Mouse (Mus musculus): ENCODE measurements around the gene Chst4. TPM values are rescaled to one million over a fixed set of nuclear protein-coding genes. Genes with fewer than 3 reads are reported as not detected.
"Not testable (repeated sequence)": the region's sequence is repeated elsewhere in the genome, so short reads cannot be mapped to it uniquely, and the experiment has no call there.

The Chst4 gene
- polyA plus RNA-seq, 1 experiment, result not detected

- H3K4me3 ChIP-seq (replicated peaks; ENCODE audit: insufficient read depth, low read depth, low read length), result peak overlapping the region; percentile 18
- peak in 1 of 2 experiments; percentile 32 for DNase-seq
- peaks cover 10% of the 10 kb centered on the region; the same call in 1 of the 2 replicates for H3K4me1 ChIP-seq (ENCODE audit: control insufficient read depth, insufficient read depth, low read length)
- H3K27me3 ChIP-seq (ENCODE audit: control insufficient read depth, insufficient read depth, low read length), result no peaks in the 10 kb centered on the region
- 21% methylated on average over 18 of the region's 18 CpGs for WGBS
- TF ChIP-seq CTCF (IDR thresholded peaks at IDR 0.05; ENCODE audit: borderline replicate concordance, insufficient read depth, low read depth, low read length) (no peak), POLR2A (IDR thresholded peaks at IDR 0.05; ENCODE audit: borderline replicate concordance, insufficient read depth, low read length) (no peak)
- no peak overlapping the region for H3K27ac ChIP-seq (ENCODE audit: insufficient read depth, low read length)
Measured at GRCm38 (mm10) chr8:110064606-110065365, 25.2 kb upstream of the Chst4 start.

DNA sequence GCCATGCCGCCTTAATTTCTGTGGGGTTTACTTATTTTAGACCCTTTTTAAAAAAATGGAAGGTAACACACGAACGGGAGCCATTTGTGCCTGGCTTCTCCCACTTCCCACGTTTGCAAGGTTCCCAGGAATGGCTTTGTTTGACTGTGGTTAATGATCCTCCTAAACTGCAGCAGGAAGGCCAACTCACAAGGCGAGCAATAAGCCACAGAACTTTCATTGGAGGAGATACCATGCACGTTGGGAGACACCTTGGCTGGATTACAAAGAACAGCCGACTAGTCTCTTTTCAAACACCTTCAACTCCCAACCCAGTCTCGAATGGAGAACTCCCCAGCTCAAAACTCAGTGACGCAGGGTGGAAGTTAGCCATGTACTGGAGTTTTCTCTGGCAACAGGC is 24.6 kb upstream of the Chst4 start:
- H3K4me1 ChIP-seq (ENCODE audit: control insufficient read depth, insufficient read depth, low read length), result peaks cover 10% of the 10 kb centered on the region; the same call in 1 of the 2 replicates
- TF ChIP-seq POLR2A (IDR thresholded peaks at IDR 0.05; ENCODE audit: borderline replicate concordance, insufficient read depth, low read length) (no peak), CTCF (IDR thresholded peaks at IDR 0.05; ENCODE audit: borderline replicate concordance, insufficient read depth, low read depth, low read length) (no peak)
- WGBS, result 50% methylated on average over 9 of the region's 9 CpGs

GRCm38 (mm10) chr8:110058207-110058606 is 18.7 kb upstream of the Chst4 start:
- WGBS, result 53% methylated on average over 8 of the region's 8 CpGs
- Histone ChIP-seq H3K27me3 (ENCODE audit: control insufficient read depth, insufficient read depth, low read length) (no peaks in the 10 kb centered on the region), H3K4me1 (ENCODE audit: control insufficient read depth, insufficient read depth, low read length) (no peaks in the 10 kb centered on the region), H3K4me3 (replicated peaks; ENCODE audit: insufficient read depth, low read depth, low read length) (no peak overlapping the region), H3K27ac (ENCODE audit: insufficient read depth, low read length) (no peak overlapping the region)
- DNase-seq, result no peak
- TF ChIP-seq POLR2A (IDR thresholded peaks at IDR 0.05; ENCODE audit: borderline replicate concordance, insufficient read depth, low read length) (no peak), CTCF (IDR thresholded peaks at IDR 0.05; ENCODE audit: borderline replicate concordance, insufficient read depth, low read depth, low read length) (no peak)

More for the DNA sequence above, 24.6 kb upstream of the Chst4 start:
- no peak overlapping the region for H3K4me3 ChIP-seq (replicated peaks; ENCODE audit: insufficient read depth, low read depth, low read length)
- H3K27ac ChIP-seq (ENCODE audit: insufficient read depth, low read length), result no peak overlapping the region
- DNase-seq, result no peak
- H3K27me3 ChIP-seq (ENCODE audit: control insufficient read depth, insufficient read depth, low read length), result no peaks in the 10 kb centered on the region

DNA sequence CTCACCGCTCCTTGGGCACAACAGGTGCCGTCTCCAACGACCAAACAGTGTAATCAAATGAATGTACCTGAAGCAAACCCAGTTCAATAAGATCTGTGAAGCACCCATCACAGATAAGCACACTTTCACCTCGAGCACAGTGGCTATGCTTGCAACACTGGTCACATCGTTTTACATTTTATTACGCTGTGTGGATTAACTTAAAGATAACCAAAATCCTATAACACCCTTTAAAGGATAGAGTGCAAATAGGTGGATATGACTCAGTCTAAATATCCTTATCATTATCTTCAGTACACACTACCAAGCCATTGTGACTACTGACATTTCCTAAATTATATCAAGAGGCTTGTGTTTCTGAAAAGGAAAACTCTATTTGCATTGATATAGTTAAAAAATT is 11.7 kb upstream of the Chst4 start:
- Histone ChIP-seq H3K4me3 (replicated peaks; ENCODE audit: insufficient read depth, low read depth, low read length) (no peak overlapping the region), H3K4me1 (ENCODE audit: control insufficient read depth, insufficient read depth, low read length) (no peaks in the 10 kb centered on the region), H3K27me3 (ENCODE audit: control insufficient read depth, insufficient read depth, low read length) (no peaks in the 10 kb centered on the region), H3K27ac (ENCODE audit: insufficient read depth, low read length) (no peak overlapping the region)
- 78% methylated on average over 6 of the region's 6 CpGs for WGBS
- TF ChIP-seq POLR2A (IDR thresholded peaks at IDR 0.05; ENCODE audit: borderline replicate concordance, insufficient read depth, low read length), result no peak
- no peak for TF ChIP-seq CTCF (IDR thresholded peaks at IDR 0.05; ENCODE audit: borderline replicate concordance, insufficient read depth, low read depth, low read length)
- DNase-seq, result no peak

- H3K27ac ChIP-seq (ENCODE audit: insufficient read depth, low read length), result no peak overlapping the region
- H3K4me1 ChIP-seq (ENCODE audit: control insufficient read depth, insufficient read depth, low read length), result no peaks in the 10 kb centered on the region
- no peak for DNase-seq
- 75% methylated on average over 4 of the region's 4 CpGs for WGBS
- H3K27me3 ChIP-seq (ENCODE audit: control insufficient read depth, insufficient read depth, low read length), result no peaks in the 10 kb centered on the region
- no peak overlapping the region for H3K4me3 ChIP-seq (replicated peaks; ENCODE audit: insufficient read depth, low read depth, low read length)
- TF ChIP-seq CTCF (IDR thresholded peaks at IDR 0.05; ENCODE audit: borderline replicate concordance, insufficient read depth, low read depth, low read length), result no peak
- TF ChIP-seq POLR2A (IDR thresholded peaks at IDR 0.05; ENCODE audit: borderline replicate concordance, insufficient read depth, low read length), result no peak
Measured at GRCm38 (mm10) chr8:110040509-110040908, 969 bp upstream of the Chst4 start.

- Histone ChIP-seq H3K27me3 (ENCODE audit: control insufficient read depth, insufficient read depth, low read length) (no peaks in the 10 kb centered on the region), H3K4me1 (ENCODE audit: control insufficient read depth, insufficient read depth, low read length) (no peaks in the 10 kb centered on the region), H3K4me3 (replicated peaks; ENCODE audit: insufficient read depth, low read depth, low read length) (no peak overlapping the region), H3K27ac (ENCODE audit: insufficient read depth, low read length) (no peak overlapping the region)
- no peak for TF ChIP-seq CTCF (IDR thresholded peaks at IDR 0.05; ENCODE audit: borderline replicate concordance, insufficient read depth, low read depth, low read length)
- TF ChIP-seq POLR2A (IDR thresholded peaks at IDR 0.05; ENCODE audit: borderline replicate concordance, insufficient read depth, low read length), result no peak
- WGBS, result 43% methylated on average over 7 of the region's 7 CpGs
- no peak for DNase-seq
Measured at GRCm38 (mm10) chr8:110039216-110039615, 324 bp downstream of the Chst4 start.

GRCm38 (mm10) chr8:110036156-110036555 is 3.4 kb downstream of the Chst4 start:
- 7% methylated on average over 2 of the region's 2 CpGs for WGBS

GRCm38 (mm10) chr8:110034331-110034730 is 5.2 kb downstream of the Chst4 start:
- Histone ChIP-seq H3K4me1 (ENCODE audit: control insufficient read depth, insufficient read depth, low read length) (no peaks in the 10 kb centered on the region), H3K4me3 (replicated peaks; ENCODE audit: insufficient read depth, low read depth, low read length) (no peak overlapping the region), H3K27ac (ENCODE audit: insufficient read depth, low read length) (no peak overlapping the region; the same call in 1 of the 2 replicates), H3K27me3 (ENCODE audit: control insufficient read depth, insufficient read depth, low read length) (no peaks in the 10 kb centered on the region)
- 74% methylated on average over 4 of the region's 4 CpGs for WGBS
- peak in 1 of 2 experiments; percentile 4 for DNase-seq
- no peak for TF ChIP-seq POLR2A (IDR thresholded peaks at IDR 0.05; ENCODE audit: borderline replicate concordance, insufficient read depth, low read length)
- no peak for TF ChIP-seq CTCF (IDR thresholded peaks at IDR 0.05; ENCODE audit: borderline replicate concordance, insufficient read depth, low read depth, low read length)

More at GRCm38 (mm10) chr8:110036156-110036555, 3.4 kb downstream of the Chst4 start:
- DNase-seq, result no peak
- no peaks in the 10 kb centered on the region for H3K4me1 ChIP-seq (ENCODE audit: control insufficient read depth, insufficient read depth, low read length)
- TF ChIP-seq CTCF (IDR thresholded peaks at IDR 0.05; ENCODE audit: borderline replicate concordance, insufficient read depth, low read depth, low read length), result no peak
- no peak for TF ChIP-seq POLR2A (IDR thresholded peaks at IDR 0.05; ENCODE audit: borderline replicate concordance, insufficient read depth, low read length)
- H3K27ac ChIP-seq (ENCODE audit: insufficient read depth, low read length), result no peak overlapping the region
- H3K27me3 ChIP-seq (ENCODE audit: control insufficient read depth, insufficient read depth, low read length), result no peaks in the 10 kb centered on the region
- H3K4me3 ChIP-seq (replicated peaks; ENCODE audit: insufficient read depth, low read depth, low read length), result no peak overlapping the region

DNA sequence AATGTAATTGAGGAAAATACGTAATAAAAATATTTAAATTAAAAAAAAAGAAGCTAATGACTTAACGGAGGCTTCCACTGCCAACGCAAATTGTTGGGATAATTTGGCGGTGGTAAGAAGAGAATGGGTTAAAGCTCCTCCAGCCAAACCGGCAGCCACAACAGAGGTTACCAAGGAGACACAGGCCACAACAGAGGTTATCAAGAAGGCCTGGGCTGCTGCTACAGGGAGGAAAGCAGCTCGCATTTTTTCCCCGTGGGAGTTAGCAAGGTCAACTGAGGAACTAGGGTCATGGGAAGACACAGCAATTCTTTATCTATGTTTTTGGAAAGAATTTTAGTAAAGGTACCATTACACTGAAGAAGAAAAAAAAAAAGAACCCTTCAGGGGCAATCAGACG is 5.8 kb downstream of the Chst4 start:
- not testable (repeated sequence) for H3K4me1 ChIP-seq (ENCODE audit: control insufficient read depth, insufficient read depth, low read length); H3K27me3 ChIP-seq (ENCODE audit: control insufficient read depth, insufficient read depth, low read length); H3K4me3 ChIP-seq (replicated peaks; ENCODE audit: insufficient read depth, low read depth, low read length); DNase-seq; H3K27ac ChIP-seq (ENCODE audit: insufficient read depth, low read length)
- 50% methylated on average over 8 of the region's 8 CpGs for WGBS

Measured in cerebellum, adult 2 months (tissue).